Mouse (Mus musculus): ENCODE data around the gene Sema4d. TPM values are rescaled to one million over a fixed set of nuclear protein-coding genes. Genes with fewer than 3 reads are reported as not detected.
A peak's percentile ranks its signal among the peaks of the same experiment; 100 is the strongest.

The Sema4d gene
- polyA plus RNA-seq, 2 experiments = 6.8 to 8.5 TPM

DNA sequence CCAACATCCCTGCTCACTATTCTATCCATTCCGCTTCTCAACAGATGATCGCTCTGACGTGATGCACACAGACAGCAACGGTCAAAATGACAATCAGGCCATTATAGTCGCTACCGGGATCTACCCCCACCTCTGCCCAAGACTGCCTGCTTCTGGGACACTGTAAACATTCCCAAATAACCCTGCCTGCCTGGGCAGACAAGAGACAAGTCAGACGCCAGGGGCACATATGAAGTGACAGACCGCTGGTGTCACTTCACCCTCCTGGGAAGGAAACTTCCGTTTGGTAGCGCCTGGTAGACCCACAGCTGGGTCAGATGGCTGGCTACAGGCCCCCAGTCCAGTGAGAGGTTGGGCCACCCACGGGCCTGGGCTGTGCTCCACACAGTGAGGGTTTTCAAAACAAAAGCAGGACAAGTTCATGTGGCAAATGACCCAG lies 1.4 kb downstream of the Sema4d start:
- H3K9me3 ChIP-seq (ENCODE audit: control insufficient read depth, low read length) = no peaks in the 10 kb centered on the region
- peak overlapping the region; percentile 82 for H3K4me3 ChIP-seq (replicated peaks; ENCODE audit: low read length)
- H3K36me3 ChIP-seq (ENCODE audit: control insufficient read depth, insufficient read depth, low read length) = no peaks in the 10 kb centered on the region
- peaks cover 10% of the 10 kb centered on the region for H3K4me1 ChIP-seq (ENCODE audit: control insufficient read depth, insufficient read depth, low read length)
- H3K27ac ChIP-seq (replicated peaks; ENCODE audit: low read depth, low read length) = no peak overlapping the region
- TF ChIP-seq POLR2A (IDR thresholded peaks at IDR 0.05; ENCODE audit: borderline replicate concordance, extremely low read depth, insufficient read depth, insufficient read length) = no peak
- ATAC-seq (ENCODE audit: low FRiP score, low read depth) (no peak), DNase-seq (ENCODE audit: low spot score) (no peak)
- H3K27me3 ChIP-seq (ENCODE audit: control insufficient read depth, insufficient read depth, low read length) = 0 out of 2 replicates have a peak, but pooled peaks cover 5% of the 10 kb centered on the region
- H3K4me2 ChIP-seq (replicated peaks; ENCODE audit: low read depth, low read length, severe bottlenecking) = peak overlapping the region; percentile 98
- WGBS = 47% methylated on average over 11 of the region's 11 CpGs
- H3K9ac ChIP-seq (ENCODE audit: low read depth, low read length, severe bottlenecking) = no peak overlapping the region

DNA sequence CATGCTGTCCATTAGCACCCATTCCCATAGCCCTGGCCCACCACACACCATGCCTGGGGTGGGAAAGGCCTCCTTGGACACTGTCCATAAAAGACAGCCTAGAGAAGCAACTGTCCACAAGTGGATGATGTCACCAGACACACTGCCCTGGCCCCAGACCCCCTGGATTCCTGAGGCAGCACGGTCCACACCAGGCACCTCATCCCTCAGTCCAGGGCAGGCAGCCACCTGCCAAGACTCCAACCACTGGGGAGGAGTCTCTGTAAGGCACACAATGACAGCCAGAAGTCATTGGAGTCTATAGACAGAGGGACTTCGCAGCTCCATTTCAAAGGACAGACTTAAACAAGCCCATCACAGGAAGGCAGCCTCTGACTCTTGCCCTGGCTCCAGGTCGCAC lies 1.9 kb downstream of the Sema4d start:
- no peak overlapping the region for H3K27ac ChIP-seq (replicated peaks; ENCODE audit: low read depth, low read length)
- DNase-seq (ENCODE audit: low spot score) = no peak
- H3K27me3 ChIP-seq (ENCODE audit: control insufficient read depth, insufficient read depth, low read length) = 0 out of 2 replicates have a peak, but pooled peaks cover 5% of the 10 kb centered on the region
- H3K4me1 ChIP-seq (ENCODE audit: control insufficient read depth, insufficient read depth, low read length) = peaks cover 10% of the 10 kb centered on the region
- no peaks in the 10 kb centered on the region for H3K36me3 ChIP-seq (ENCODE audit: control insufficient read depth, insufficient read depth, low read length)
- H3K9me3 ChIP-seq (ENCODE audit: control insufficient read depth, low read length) = no peaks in the 10 kb centered on the region
- H3K4me3 ChIP-seq (replicated peaks; ENCODE audit: low read length) = no peak overlapping the region
- H3K4me2 ChIP-seq (replicated peaks; ENCODE audit: low read depth, low read length, severe bottlenecking) = no peak overlapping the region
- WGBS = 72% methylated on average over 3 of the region's 3 CpGs
- H3K9ac ChIP-seq (ENCODE audit: low read depth, low read length, severe bottlenecking) = no peak overlapping the region
- TF ChIP-seq POLR2A (IDR thresholded peaks at IDR 0.05; ENCODE audit: borderline replicate concordance, extremely low read depth, insufficient read depth, insufficient read length) = no peak
- no peak for ATAC-seq (ENCODE audit: low FRiP score, low read depth)

DNA sequence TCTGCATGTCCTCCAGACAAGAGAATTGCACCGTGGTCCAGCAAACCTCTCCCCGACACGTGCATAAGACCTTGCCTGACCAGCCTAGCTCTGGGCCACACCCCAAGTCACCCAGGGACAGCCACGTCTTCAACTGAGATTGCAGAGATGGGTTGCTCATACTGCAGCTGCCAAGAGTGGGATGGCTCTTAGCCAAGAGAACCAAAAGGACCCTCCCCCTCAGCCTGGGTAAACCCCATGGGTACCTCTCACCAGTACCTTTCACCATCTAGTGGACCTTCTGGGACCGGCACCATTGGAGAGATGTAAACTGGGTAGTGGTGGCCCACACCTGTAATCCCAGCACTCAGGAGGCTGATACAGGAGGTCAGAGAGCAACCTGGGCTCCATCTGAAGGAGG lies 2.8 kb downstream of the Sema4d start:
- H3K4me1 ChIP-seq (ENCODE audit: control insufficient read depth, insufficient read depth, low read length) = peaks cover 10% of the 10 kb centered on the region
- H3K9ac ChIP-seq (ENCODE audit: low read depth, low read length, severe bottlenecking) = no peak overlapping the region
- no peak overlapping the region for H3K4me3 ChIP-seq (replicated peaks; ENCODE audit: low read length)
- no peaks in the 10 kb centered on the region for H3K9me3 ChIP-seq (ENCODE audit: control insufficient read depth, low read length)
- no peaks in the 10 kb centered on the region for H3K36me3 ChIP-seq (ENCODE audit: control insufficient read depth, insufficient read depth, low read length)
- no peak overlapping the region for H3K4me2 ChIP-seq (replicated peaks; ENCODE audit: low read depth, low read length, severe bottlenecking)
- ATAC-seq (ENCODE audit: low FRiP score, low read depth) (no peak), DNase-seq (ENCODE audit: low spot score) (no peak)
- 74% methylated on average over 5 of the region's 5 CpGs for WGBS
- no peak for TF ChIP-seq POLR2A (IDR thresholded peaks at IDR 0.05; ENCODE audit: borderline replicate concordance, extremely low read depth, insufficient read depth, insufficient read length)
- 0 out of 2 replicates have a peak, but pooled peaks cover 5% of the 10 kb centered on the region for H3K27me3 ChIP-seq (ENCODE audit: control insufficient read depth, insufficient read depth, low read length)
- no peak overlapping the region for H3K27ac ChIP-seq (replicated peaks; ENCODE audit: low read depth, low read length)

DNA sequence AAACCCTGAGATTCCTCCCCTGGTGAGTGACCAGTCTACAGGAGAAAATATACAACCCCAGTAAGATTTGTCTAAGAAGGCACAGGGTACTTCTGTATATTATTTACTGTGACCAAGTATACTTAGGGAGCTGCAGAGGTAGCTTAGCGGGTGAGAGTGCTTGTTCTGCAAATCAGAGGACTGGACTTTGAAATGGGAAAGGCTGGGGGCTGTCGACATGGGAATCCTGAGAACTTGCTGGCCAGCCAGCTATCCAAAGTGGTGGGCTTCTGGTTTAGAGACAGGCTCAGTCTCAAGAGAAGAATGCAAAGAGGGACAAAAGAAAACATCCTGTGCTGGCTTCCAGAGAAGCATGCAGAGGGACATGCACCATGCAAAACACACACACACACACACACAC lies 5.7 kb downstream of the Sema4d start:
- Histone ChIP-seq H3K36me3 (ENCODE audit: control insufficient read depth, insufficient read depth, low read length) (no peaks in the 10 kb centered on the region), H3K4me2 (replicated peaks; ENCODE audit: low read depth, low read length, severe bottlenecking) (no peak overlapping the region), H3K27ac (replicated peaks; ENCODE audit: low read depth, low read length) (no peak overlapping the region), H3K4me1 (ENCODE audit: control insufficient read depth, insufficient read depth, low read length) (peaks cover 7% of the 10 kb centered on the region), H3K27me3 (ENCODE audit: control insufficient read depth, insufficient read depth, low read length) (0 out of 2 replicates have a peak, but pooled peaks cover 5% of the 10 kb centered on the region), H3K9me3 (ENCODE audit: control insufficient read depth, low read length) (no peaks in the 10 kb centered on the region), H3K4me3 (replicated peaks; ENCODE audit: low read length) (no peak overlapping the region), H3K9ac (ENCODE audit: low read depth, low read length, severe bottlenecking) (no peak overlapping the region)
- no peak for TF ChIP-seq POLR2A (IDR thresholded peaks at IDR 0.05; ENCODE audit: borderline replicate concordance, extremely low read depth, insufficient read depth, insufficient read length)
- ATAC-seq (ENCODE audit: low FRiP score, low read depth) = no peak
- no peak for DNase-seq (ENCODE audit: low spot score)
- WGBS = 42% methylated on average over 2 of the region's 2 CpGs

- H3K9ac ChIP-seq (ENCODE audit: low read depth, low read length, severe bottlenecking) = no peak overlapping the region
- H3K36me3 ChIP-seq (ENCODE audit: control insufficient read depth, insufficient read depth, low read length) = no peaks in the 10 kb centered on the region
- ATAC-seq (ENCODE audit: low FRiP score, low read depth) (no peak), DNase-seq (ENCODE audit: low spot score) (no peak)
- no peak overlapping the region for H3K27ac ChIP-seq (replicated peaks; ENCODE audit: low read depth, low read length)
- H3K4me1 ChIP-seq (ENCODE audit: control insufficient read depth, insufficient read depth, low read length) = no peaks in the 10 kb centered on the region
- no peaks in the 10 kb centered on the region for H3K9me3 ChIP-seq (ENCODE audit: control insufficient read depth, low read length)
- H3K4me3 ChIP-seq (replicated peaks; ENCODE audit: low read length) = no peak overlapping the region
- H3K4me2 ChIP-seq (replicated peaks; ENCODE audit: low read depth, low read length, severe bottlenecking) = no peak overlapping the region
- TF ChIP-seq POLR2A (IDR thresholded peaks at IDR 0.05; ENCODE audit: borderline replicate concordance, extremely low read depth, insufficient read depth, insufficient read length) = no peak
- 72% methylated on average over 4 of the region's 4 CpGs for WGBS
- H3K27me3 ChIP-seq (ENCODE audit: control insufficient read depth, insufficient read depth, low read length) = no peaks in the 10 kb centered on the region
Observed at GRCm38 (mm10) chr13:51786616-51787015, 6.9 kb downstream of the Sema4d start.

- ATAC-seq (ENCODE audit: low FRiP score, low read depth) = no peak
- no peak for TF ChIP-seq POLR2A (IDR thresholded peaks at IDR 0.05; ENCODE audit: borderline replicate concordance, extremely low read depth, insufficient read depth, insufficient read length)
Observed at GRCm38 (mm10) chr13:51784476-51784875, 9.1 kb downstream of the Sema4d start.

More at GRCm38 (mm10) chr13:51784476-51784875, 9.1 kb downstream of the Sema4d start:
- no peak overlapping the region for H3K4me3 ChIP-seq (replicated peaks; ENCODE audit: low read length)
- no peak for DNase-seq (ENCODE audit: low spot score)
- no peak overlapping the region for H3K4me2 ChIP-seq (replicated peaks; ENCODE audit: low read depth, low read length, severe bottlenecking)
- H3K36me3 ChIP-seq (ENCODE audit: control insufficient read depth, insufficient read depth, low read length) = no peaks in the 10 kb centered on the region
- H3K9ac ChIP-seq (ENCODE audit: low read depth, low read length, severe bottlenecking) = no peak overlapping the region
- 91% methylated on average over 8 of the region's 8 CpGs for WGBS
- H3K27ac ChIP-seq (replicated peaks; ENCODE audit: low read depth, low read length) = no peak overlapping the region
- H3K9me3 ChIP-seq (ENCODE audit: control insufficient read depth, low read length) = no peaks in the 10 kb centered on the region
- no peaks in the 10 kb centered on the region for H3K27me3 ChIP-seq (ENCODE audit: control insufficient read depth, insufficient read depth, low read length)
- H3K4me1 ChIP-seq (ENCODE audit: control insufficient read depth, insufficient read depth, low read length) = no peaks in the 10 kb centered on the region
